Mouse (Mus musculus): Measurements from ENCODE around the gene Polm.
A peak's percentile ranks its signal among the peaks of the same experiment; 100 is the strongest.

Gene Polm

DNA sequence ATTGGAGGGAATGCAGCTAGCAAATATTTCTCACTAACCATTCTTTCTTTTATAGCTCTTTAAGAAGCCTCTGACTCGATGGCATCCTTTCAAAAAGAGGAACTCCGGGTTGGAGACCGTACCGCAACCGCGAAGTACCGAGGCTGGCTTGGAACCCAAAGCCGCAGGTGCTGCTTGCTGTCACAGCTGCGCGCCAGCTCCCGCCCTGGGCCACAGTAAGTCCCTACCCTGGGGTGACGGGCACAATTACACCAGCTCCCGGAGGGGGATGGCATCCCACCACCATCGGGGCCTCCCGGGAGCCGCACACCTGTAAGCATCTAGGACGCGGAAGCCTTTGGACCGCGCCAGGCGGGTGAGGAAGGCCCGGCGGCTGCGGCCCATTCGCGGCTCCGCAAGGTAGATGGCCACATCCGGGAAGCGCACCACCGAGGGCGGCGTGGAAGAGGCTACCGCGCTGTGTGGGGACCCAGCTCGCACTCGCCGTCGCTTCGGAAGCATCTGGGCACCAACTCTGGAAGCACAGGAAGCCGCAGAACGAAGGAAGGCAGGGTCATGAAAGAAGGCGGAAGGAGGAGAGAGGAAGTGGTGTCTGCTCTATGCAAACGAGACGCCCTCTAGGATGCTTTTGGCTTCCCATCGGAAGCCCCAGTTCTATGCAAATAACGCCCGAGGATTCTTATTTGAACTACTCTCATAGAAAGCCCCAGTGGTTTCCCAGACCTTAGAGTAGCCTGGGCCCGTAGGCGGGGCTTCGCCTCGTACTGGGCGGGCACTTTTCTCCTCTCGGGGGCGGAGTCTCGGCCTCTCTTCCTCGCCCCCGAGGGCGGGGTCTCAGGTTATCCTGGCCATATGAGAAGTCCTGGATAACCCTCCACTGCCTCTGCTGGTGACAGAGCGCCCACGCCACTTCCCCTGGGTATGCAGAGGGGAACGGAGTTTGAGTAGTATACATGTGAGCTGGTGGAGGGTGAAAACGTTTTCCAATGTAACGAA is at the start of gene Polm:
Polm (minus strand) TSS at position 766 of the 996 bp plus-strand sequence.
- peak; percentile 88 for DNase-seq (ENCODE audit: low read depth)

DNA sequence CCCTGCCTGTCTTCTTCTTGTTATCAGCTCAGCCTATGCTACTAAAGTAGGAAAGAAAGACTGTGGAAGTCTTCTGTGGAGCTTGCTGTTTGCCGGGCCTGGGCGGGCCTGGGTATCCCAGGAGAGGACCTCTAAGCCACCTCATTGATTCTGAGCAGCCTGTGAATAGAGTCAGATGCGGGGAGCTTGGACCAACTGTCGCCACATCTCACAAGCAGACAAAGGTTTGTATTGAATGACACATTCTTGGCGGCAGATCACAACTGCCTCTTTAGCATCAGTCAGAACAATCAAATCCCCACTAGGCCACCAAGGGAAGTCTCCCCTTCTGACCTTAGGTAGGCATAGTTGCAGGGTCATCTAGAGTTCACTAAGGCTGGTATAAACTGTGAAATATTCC is 49.4 kb upstream of the Polm start:
- no peak for DNase-seq (ENCODE audit: low read depth)

DNA sequence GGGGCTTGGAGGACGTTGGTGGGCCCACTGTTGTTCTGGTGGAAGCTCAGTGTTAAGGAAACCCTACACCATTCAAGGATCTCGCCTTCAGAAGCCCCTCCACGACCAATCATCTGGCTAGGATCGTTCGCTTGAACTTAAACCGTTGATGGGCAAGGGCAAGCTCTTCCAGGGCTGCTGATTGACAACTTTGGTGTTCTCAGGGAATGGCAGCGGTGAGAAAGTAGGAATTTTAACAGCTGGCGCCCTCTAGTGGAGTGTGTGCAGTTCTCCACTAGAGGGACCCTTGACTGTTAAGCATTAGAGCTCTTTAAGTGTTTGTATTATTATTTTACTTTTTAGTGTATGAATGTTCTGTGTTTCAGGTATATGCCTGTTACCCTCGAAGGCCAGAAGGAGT is 48.4 kb upstream of the Polm start:
- DNase-seq (ENCODE audit: low read depth): peak; percentile 79

DNA sequence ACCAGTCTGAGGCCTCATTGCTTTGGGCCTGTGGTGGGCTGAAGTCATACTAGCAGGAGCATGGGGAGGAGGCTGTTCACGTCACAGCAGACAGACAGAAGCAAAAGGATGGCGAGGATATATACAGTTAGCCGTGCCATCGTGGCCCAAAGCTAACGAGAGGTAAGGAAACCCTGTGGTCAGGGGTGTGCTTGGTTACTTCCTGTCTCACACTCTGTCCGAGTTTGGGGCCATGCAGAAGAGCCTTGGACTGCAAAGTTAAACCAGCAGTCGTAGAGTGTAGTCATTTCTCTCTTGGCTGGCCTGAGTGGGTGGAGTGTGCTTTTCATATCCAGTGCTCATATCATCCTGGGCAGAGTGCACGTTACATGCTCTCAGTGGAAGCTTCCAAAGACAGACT is 44.7 kb upstream of the Polm start:
- DNase-seq (ENCODE audit: low read depth): no peak

DNA sequence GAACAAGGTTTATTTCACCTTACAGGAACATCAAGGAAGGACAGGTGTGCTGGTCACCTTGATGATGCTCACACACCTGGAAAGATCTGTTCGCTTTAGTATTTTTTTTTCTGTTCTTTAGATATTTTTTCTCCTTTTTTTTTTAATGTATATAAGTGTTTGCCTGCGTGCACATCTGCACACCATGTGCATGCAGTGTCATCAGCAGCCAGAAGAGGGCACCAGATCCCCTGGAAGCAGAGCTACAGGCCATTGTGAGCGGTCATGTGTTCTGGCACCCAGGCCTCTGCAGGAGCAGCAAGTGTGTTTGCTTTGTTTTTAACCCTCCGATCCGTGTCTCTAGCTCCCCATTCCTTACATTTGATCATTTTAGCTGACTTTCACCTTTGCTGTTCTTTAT is 42.1 kb upstream of the Polm start:
- DNase-seq (ENCODE audit: low read depth): peak; percentile 60

DNA sequence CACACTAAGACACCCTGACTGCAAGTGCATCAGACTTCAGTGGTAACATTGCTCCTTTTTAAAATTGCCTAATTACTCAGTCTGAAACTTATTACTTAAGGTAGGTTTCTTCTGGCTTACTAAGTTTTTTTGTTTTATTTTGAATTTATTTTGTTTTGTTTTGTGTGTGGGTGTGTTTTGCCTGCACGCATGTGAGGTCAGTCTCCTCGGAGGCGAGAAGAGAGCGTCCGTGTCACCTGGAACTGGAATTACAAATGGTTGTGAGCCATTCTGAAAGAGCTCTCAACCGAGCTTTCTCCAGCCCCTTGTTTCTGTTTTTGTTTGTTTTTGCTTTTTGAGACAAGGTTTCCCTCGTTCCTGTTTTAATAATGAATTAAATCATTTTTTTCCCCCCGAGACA is 40.8 kb upstream of the Polm start:
- no peak for DNase-seq (ENCODE audit: low read depth)

DNA sequence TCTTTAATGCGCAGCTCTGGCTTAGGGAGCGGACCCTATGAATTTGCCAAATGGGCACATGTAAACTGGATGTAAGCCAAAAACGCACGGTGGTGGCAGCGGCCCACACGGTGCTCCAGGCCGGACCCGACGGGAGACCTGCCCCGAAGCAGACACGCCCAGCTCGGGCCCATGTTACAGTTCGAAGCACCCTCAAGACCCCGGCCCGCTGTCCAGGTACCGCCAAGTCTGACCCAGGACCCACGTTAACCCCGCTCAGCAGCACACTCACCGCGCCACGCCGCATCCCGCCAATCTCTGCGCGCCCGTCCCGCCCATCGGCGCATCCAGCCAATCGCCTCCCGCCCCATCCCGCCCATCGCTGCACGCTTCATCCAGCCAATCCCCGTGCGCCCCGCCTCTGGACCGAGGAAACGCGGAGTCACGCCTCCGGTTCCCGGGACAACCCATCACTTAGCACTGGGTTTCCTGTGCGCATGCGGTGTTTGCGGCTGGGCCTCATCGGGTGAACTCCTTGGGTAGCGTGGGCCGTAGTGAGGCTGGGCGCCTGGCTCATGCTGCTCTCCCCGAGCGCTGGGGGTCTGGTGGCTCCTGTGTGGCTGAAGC is 40.2 kb upstream of the Polm start, which contains the start of gene Pold2:
Pold2 (minus strand) TSS at position 372 of the 606 bp plus-strand sequence.
- DNase-seq (ENCODE audit: low read depth): peak; percentile 98

DNA sequence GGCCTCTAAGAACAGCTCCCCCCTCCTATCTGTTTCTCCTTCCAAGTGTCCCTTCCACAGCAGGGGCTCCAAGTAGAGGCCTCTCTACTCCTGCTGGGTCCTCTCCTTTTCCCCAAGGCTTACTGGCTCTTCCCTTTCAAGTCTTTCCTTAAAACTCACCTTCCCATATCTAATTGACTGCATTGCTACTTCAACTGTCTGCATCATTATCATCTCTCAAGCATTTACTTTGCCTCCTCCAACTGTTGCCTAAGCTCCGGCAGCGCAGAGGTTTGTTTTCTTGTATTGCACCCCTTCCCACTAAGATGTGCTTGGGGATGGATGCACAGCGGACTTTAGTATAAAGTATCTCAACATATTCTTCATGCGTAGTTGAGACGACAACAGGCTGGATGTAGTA is 39.6 kb upstream of the Polm start:
- DNase-seq (ENCODE audit: low read depth): no peak

DNA sequence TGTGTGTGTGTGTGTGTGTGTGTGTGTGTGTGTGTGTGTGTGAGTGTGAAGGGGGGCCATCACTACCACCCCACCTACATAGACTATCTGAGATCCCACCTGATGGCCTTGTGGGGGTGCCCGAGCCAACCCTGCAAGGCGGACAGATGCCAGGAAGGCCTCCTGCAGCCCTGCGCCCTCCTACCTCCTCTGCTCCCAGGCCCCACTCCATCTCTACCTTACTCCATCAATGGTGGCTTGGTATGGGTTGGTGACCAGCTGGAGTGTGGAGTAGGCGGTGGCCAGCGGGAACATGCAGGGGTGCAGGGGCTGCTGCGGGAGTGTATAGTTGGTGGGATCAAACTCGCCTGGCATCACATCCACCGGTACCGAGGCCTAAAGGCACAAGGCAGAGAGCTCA is 35.4 kb upstream of the Polm start:
- DNase-seq (ENCODE audit: low read depth): no peak

DNA sequence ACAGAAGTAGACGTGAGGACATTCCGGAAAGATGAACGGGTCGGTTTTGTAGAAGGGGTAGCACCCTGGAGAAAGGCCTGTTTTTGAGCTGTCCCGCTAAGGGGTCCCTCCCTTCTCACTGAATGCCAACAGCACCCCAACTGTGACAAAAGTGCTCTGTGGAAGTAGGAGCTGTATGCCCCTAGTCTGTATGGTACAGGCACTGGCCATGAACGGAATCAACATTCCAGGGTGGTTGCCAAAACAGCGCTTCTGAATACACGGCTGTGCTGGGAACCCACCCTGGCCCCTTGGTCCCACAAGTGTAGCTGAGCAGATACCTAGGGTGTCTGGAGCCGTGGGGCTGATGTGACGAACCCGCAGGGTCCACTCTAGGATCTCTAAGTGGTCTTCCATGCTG is 34.9 kb upstream of the Polm start:
- no peak for DNase-seq (ENCODE audit: low read depth)

DNA sequence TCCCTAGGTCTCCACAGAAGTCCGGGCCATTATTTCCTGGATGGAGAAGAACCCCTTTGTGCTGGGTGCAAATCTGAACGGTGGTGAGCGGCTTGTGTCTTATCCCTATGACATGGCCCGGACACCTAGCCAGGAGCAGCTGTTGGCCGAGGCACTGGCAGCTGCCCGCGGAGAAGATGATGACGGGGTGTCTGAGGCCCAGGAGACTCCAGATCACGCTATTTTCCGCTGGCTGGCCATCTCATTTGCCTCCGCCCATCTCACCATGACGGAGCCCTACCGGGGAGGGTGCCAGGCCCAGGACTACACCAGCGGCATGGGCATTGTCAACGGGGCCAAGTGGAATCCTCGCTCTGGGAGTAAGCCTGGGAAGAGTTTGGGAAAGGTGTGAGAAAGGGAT is 32.3 kb upstream of the Polm start:
- DNase-seq (ENCODE audit: low read depth): no peak

DNA sequence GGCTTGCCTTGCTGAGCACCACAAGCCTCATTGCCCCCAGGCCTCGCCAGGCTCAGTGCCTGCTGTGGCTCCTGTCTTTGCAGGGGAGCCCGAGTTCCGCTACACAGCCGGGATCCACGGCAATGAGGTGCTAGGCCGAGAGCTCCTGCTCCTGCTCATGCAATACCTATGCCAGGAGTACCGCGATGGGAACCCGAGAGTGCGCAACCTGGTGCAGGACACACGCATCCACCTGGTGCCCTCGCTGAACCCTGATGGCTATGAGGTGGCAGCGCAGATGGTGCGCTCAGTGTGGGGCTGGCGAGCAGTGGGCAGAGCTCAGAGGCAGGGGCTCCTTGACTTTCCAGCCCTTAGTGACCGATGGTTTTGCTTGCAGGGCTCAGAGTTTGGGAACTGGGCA is 31.5 kb upstream of the Polm start:
- DNase-seq (ENCODE audit: low read depth): no peak

DNA sequence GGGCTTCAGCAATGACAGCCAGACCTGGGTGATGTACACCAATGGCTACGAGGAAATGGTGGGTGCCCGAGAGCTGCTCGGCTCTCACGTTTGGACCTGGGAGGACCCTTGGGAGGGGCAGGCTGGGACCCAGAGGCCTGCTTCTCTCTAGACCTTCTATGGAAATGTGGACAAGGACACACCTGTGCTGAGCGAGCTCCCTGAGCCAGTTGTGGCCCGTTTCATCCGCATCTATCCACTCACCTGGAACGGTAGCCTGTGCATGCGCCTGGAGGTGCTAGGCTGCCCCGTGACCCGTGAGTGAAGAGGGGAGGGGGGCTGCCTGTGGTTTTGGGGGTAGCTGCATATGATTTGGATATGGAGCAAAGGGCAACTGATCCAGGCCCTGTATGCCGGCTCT is 30.5 kb upstream of the Polm start:
- DNase-seq (ENCODE audit: low read depth): no peak

DNA sequence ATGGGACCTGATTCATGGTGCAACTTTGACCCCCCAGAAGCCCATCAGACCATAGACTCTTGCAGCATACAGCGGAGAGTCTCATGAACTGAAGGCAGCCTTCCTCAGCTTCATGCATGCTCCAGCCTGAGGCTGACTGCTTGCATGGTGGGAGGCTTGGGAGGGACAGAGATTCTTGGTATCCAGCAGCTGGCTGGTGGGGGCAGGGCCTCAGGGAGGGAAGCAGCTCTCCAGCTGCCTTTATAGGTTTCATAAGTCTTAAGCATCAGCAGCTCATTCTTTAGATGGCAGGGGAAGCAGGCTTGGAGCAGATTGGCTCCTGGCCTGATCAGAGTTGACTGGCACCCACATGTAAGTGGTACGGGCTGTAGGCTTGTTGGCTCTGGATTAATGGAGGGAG is 29.4 kb upstream of the Polm start:
- DNase-seq (ENCODE audit: low read depth): no peak

DNA sequence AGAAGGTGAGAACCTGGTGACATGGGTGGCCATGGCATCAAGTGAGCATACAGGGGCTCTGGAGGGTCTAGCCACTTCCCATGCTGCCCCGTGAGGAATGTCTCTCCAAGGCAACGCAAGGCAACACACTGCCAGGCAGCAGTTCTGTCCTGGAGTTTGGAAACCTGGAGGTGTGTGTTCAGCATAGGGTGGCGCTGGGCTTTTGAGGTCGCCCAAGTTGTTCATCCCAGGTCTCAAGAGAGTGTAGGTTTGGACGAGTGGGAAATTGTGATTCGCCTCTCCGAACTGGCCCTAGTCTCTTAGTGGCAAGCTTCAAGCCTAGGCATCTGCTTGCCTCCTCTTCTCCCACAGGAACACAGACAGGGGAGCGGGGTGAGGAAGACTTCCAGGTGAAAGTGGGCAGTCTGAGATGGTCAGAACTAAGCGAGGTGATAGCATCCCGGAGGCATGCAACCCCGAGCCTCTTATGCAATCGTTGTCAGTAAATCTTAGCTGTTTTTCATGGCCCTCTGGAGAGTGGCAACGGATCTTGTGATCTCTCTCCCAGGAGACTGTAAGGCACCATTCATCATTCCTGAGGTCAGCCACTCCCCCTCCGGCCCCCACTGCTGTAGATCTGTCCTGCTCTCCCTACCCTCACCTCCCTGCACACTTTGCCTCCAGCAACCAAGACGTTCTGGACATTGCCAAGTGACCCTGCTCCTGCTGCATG is 24.7 kb upstream of the Polm start:
- DNase-seq (ENCODE audit: low read depth): no peak

DNA sequence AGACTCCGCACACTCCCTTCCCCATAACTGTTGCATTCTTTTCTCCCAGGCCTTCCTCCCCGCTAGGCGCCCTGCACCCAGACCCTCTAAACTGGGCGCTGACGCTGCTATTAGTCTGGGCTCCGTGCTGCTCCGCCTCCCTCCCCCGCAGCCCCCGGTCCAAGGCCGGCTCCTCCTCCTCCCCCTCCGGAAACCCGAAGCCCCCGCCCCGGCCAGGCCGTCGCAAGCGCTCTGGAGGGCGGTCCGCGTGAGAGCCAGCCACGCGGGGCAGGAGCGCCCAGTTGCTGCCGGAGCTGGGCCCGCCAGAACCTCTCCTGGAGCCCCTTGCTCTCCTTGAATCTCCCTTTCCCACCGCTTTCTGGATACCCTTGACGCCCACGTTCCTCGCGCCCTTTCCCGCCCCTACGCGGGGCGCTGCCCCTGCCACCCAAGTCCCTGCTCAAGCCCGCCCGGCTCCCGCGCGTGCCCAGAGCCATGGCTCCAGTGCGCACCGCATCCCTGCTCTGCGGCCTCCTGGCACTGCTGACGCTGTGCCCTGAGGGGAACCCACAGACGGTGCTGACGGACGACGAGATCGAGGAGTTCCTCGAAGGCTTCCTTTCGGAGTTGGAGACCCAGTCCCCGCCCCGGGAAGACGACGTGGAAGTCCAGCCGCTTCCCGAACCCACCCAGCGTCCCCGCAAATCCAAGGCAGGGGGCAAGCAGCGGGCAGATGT is 24.0 kb upstream of the Polm start, which contains the start of gene Aebp1:
Aebp1 (plus strand) TSS at position 270 of the 716 bp plus-strand sequence.
- DNase-seq (ENCODE audit: low read depth): no peak

DNA sequence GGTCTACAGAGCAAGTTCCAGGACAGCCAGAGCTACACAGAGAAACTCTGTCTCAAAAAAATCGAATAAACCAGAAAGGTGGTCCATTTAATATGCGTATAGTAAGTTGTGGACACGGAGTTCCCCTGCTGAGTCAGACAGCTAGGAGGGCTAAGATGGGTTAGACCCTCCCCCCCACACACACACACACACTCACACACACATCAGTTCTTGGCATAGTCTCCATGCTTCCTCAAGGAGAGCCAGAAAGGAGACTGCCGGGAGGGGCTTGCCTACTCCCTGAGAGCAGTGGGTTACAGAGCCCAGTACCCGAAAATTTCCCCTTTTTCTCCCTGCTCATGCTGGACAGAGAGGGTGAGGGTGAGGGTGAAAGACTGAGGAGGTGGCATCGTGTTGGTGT is 22.8 kb upstream of the Polm start:
- no peak for DNase-seq (ENCODE audit: low read depth)

DNA sequence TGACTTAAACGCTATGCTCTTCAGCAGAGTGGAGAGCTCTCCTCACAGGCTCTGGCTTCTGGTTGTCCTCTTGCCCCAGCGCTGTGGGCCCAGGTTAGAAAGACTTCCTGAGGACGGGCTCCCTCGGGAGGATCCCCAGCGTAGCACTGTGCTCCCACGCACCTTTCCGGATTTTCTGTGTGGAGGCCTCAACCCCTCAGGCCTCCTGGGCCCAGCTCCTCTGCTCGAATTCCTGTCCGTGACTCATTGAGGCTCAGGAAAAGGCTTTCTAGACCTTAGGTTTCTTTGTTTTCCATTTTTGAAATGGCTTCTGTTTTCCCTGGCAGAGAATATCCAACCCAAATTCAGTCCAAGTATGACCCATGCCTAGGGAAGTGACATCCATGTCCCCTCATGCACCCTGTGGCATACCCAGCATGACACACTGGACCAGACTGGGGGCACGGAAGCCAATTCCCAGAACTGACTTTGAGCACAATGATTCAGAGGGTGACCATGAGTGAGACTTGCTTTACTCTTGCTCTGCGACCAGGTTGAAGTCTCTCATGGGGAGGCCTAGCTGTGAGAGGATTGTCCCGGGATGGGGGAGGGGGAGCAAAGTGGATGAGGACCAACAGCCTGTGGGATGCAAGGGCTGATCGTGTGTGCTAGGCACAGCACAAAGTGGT is 22.2 kb upstream of the Polm start:
- no peak for DNase-seq (ENCODE audit: low read depth)

DNA sequence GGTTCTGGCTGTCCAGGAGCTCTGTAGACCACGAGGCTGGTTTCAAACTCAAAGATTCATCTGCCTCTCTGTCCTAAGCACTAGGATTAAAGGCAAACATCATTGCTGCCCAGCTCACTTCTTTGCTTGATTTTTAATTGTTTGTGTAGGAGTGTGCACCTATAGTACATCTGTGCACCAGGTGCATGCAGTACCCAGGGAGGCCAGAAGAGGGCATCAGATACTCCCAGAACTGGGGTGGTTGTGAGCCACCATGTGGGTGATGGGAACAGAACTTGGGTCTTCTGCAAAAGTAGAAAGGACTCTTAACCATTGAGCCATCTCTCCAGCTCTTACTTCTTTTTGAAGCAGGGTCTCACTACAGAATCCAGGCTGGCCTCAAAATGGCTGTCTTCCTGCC is 20.9 kb upstream of the Polm start:
- peak; percentile 38 for DNase-seq (ENCODE audit: low read depth)

DNA sequence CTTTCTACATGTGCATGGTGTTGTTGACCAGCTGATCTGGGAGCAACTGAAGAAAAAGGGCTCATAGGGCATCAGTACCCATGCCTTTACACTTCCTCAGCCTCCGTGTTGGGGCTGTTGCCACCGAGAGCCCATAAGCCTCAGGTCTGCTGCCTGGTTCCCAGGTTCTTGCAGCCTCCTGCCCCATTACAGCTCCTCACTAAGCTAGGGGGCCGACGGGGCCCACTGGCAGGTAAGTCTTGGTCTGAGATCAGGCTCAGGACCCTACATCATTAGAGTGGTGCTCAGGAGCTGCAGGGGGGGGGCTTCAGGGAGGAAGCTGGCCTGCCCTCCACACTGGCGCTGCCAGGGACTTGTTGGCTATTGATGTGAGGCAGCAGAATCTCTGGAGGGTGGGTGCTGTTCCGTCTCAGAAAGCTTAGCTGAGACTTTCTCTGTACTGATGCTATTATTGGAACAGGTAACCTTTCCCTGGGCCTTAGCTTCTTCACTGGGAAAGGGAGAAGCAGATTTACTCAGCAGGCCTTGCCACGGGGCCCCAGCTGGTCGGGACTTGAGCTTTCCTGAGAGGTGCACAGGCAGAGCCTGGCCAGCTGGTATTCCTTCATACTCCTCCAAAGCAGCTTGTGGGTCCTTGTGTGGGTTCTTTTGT is 18.8 kb upstream of the Polm start:
- no peak for DNase-seq (ENCODE audit: low read depth)

DNA sequence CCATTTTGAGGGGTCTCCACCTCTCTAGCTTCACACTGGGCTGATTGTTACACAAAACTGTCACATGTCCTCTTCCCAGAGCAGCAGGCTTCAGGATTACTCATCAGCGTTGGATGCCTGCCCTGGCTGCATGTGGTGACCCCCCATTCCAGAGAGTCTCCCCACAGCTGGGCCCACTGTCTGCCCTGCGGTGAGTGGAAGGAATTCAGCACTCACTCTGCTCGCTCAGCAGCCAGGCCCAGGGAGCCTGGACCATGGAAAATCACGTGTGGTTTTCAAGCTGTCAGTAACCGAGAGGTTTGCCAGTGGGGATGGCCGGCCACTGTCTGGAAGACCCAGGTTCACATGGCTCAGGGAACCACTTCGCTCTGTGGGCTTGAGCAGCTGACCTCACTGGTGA is 18.1 kb upstream of the Polm start:
- DNase-seq (ENCODE audit: low read depth): no peak

Measured in naive thymus-derived CD4-positive, alpha-beta T cell, adult 2 months (primary cell).